Mouse (Mus musculus) adrenal gland, postnatal 25 days (tissue): ENCODE data around the gene St13. TPM values are rescaled to one million over a fixed set of nuclear protein-coding genes. Genes with fewer than 3 reads are reported as not detected.

ENCODE experiments used
- DNase-seq: peaks from one replicate; pipeline ENCODE4 v3.0.0; 2021; ENCODE audit warnings: mixed read lengths
- total RNA-seq: library from RNA; stranded (reverse); gene quantifications from 2 replicates; pipeline ENCODE4 v1.2.3, GENCODE M21; 2021

St13 gene
- total RNA-seq, 1 experiment from 2014 or later = 230 TPM

GRCm38 (mm10) chr15:81365246-81365645 lies 34.6 kb downstream of the St13 start:
- peak; percentile 27 for DNase-seq

DNA sequence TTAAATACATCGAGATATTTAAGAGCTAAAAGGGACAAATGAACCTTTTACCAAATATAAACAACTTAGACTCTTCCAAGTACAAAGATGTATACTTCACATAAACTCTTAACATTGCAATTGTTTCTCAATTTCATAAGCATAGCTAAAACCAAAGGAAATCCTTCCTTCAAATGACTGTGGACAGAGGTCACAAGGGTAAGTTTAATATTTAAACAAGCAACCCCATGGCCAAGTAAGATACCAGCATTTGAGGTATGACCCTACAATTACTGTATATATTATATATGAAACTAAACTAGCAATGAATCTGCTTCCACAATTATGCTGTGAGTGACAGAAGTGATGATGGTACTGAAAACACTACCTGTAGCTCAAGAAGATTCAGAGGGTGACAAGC lies 35.6 kb downstream of the St13 start:
- DNase-seq = no peak

DNA sequence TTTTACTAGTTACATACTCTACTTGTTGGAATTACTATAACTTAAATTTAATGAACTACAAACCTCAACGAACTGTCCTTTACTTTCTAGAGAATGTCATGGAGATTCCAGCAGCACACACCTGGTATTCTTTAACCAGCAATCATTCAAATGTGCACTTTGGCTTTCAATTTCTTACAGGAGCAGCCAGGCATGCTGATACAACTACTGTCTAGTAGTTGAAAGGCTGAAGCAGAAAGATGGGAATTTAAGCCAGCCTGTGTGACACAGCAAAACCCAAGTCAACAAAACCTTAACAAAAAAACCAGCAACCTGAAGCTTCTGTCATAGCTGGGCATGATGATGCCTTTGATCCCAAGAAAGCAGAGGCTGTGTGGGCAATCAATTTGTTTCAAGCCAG lies 37.4 kb downstream of the St13 start:
- DNase-seq = no peak

DNA sequence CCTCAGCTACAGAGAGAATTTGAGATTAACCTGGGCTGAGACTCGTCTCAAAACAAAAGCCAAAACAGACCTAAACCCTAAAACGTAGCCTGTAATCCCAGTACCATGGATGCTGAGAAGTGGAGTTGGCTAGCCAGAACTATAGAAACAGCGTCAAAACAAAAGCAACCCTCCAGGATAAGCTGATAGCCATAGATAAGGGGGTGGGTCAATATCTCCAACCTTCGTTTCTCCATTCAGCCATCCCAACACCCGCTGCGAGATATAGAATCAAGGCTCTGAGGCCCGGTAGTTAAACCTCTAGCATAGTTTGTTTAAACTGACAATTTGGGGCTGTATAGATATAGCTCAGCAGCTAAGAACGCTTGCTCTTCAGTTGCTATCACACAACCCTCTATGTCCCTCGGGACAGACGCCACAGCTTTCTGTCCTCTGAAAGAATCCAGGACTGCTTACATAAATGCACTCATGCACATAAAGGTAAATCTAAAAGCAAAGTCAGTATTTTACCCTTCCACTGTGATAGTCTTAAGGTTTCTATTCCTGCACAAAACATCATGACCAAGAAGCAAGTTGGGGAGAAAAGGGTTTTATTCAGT lies 38.4 kb downstream of the St13 start:
- no peak for DNase-seq

GRCm38 (mm10) chr15:81361022-81361404 lies 38.9 kb downstream of the St13 start:
- DNase-seq = no peak

GRCm38 (mm10) chr15:81360345-81361021 lies 39.4 kb downstream of the St13 start, which contains the start of gene Slc25a17:
Slc25a17 (minus strand) TSS chr15:81360812.
- DNase-seq = peak; percentile 94

- DNase-seq = no peak
Observed at GRCm38 (mm10) chr15:81359421-81359820, 40.5 kb downstream of the St13 start.

GRCm38 (mm10) chr15:81358943-81359342 lies 40.9 kb downstream of the St13 start:
- DNase-seq = no peak

GRCm38 (mm10) chr15:81356946-81357345 lies 42.9 kb downstream of the St13 start:
- no peak for DNase-seq

- peak; percentile 60 for DNase-seq
Observed at GRCm38 (mm10) chr15:81355146-81355761, 44.6 kb downstream of the St13 start.

- no peak for DNase-seq
Observed at GRCm38 (mm10) chr15:81352638-81353037, 47.2 kb downstream of the St13 start.

GRCm38 (mm10) chr15:81350401-81350800 lies 49.5 kb downstream of the St13 start:
- no peak for DNase-seq

- DNase-seq = no peak
Observed at GRCm38 (mm10) chr15:81348366-81348765, 51.5 kb downstream of the St13 start.

DNA sequence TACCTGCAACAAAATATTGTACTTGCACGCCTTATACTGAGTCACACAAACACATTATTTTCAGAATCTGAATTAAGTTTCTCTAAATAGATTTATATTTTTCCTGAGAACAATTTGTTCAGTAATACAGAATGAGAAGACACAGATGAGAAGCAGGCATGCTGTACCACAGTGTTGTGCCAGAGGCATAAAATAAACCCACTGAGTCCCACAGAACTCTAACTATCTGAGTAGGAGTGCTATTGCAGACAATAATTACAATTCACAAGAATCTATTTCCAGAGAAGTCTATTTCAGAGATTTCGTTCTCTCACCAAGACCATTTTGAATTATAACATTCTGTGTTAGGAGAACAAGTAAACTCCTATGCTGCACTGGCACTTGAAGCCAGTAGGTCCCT lies 52.4 kb downstream of the St13 start:
- DNase-seq = no peak

DNA sequence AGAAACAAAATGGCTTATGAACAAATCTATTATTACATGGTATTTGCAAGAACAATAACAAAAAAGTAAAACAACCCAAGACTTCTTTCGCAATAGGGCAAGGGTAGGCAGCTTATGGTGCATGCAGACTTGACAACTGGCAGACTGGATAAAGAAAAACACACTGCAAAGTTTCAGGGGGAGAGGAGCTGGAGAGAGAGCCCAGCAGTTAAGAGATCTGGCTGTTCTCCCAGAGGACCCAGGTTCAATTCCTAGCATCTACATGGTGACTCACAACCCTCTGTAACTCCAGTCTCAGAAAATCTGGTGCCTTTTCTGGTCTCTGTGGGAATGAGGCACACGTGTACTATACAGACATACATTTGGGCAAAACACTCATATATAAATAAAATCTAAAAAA lies 58.5 kb downstream of the St13 start:
- DNase-seq = no peak

- DNase-seq = no peak
Observed at GRCm38 (mm10) chr15:81339158-81339557, 60.7 kb downstream of the St13 start.

- DNase-seq = no peak
Observed at GRCm38 (mm10) chr15:81336466-81336865, 63.4 kb downstream of the St13 start.

DNA sequence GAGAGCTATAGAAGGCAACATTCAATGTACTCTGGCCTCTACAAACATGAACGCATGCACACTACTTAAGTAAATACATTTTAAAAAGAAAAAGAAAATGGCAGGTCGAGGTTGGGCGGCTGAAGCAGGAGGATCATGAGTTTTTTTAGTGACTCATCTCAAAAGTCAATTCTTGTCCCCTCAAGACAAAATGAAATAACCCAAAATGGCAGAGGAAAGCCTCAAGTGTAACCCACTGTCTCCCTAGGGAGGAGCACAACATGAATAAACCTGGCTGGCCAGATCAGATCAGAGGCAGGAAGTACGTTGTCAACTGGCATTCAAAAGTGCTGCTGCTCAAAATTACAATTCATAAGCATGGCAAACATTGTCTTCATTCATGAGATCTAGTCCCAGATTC lies 67.4 kb downstream of the St13 start:
- no peak for DNase-seq

GRCm38 (mm10) chr15:81330816-81331433 lies 69.0 kb downstream of the St13 start:
- DNase-seq = no peak

- DNase-seq = no peak
Observed at GRCm38 (mm10) chr15:81329721-81330369, 70.0 kb downstream of the St13 start.

DNA sequence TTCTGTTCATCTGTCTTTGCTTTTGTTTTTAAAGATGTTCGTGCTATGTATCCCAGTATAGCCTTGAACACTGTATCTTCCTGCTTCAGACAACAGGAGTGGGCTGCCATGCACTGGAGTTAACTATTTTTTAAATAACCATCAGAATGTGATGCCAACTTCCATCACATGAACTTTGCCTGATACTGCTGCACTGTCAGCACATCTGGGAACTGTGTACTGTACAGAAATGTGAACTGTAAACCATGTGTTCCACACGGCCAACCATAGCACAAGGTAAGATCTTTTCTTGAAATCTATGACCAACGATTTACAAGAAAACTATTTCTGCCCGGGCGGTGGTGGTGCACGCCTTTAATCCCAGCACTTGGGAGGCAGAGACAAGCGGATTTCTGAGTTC lies 72.4 kb downstream of the St13 start:
- no peak for DNase-seq

DNA sequence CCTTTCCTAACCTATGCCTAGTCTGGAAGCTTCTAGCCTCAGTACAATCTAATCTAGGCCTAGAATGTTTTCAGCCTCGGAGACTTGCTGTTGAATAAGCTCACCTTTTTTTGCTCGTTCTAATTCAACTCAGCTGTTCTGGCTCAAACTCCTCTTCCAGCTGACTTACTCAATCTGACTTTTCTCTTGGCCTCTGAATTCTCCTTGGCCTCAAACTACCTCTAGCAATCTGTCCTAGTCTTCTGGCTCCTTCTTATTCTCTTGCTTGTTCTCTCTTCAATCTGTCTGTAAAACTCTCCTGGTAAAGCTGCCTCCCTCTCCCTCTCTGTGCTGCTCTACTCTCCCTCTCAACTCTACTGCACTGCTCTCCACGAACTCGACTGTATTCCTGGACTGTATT lies 74.9 kb downstream of the St13 start:
- no peak for DNase-seq

GRCm38 (mm10) chr15:81320137-81320536 lies 79.7 kb downstream of the St13 start:
- DNase-seq = no peak
